Mouse (Mus musculus) stomach, embryonic 15.5 days (tissue): ENCODE data around the gene Syn2. TPM values are rescaled to one million over a fixed set of nuclear protein-coding genes. Genes with fewer than 3 reads are reported as not detected.

Experiments used
- ATAC-seq: fragments of 200-750 bp; cut with Nextera tagmentation; 2 replicates; pipeline ENCODE4 v1.8.0; 2017; ENCODE audit warnings: low read depth, moderate number of reproducible peaks, moderate TSS enrichment; ENCODE audit not compliant: insufficient read depth, low FRiP score
- H3K27ac ChIP-seq: fragments of 300-500 bp; sonication (generic); 2 replicates; pipeline ENCODE4 v1.5.1; 2015; ENCODE audit warnings: mild to moderate bottlenecking, inconsistent platforms
- H3K27me3 ChIP-seq: fragments of 300-500 bp; sonication (generic); replicated peaks from 2 replicates; pipeline ENCODE4 v1.6.1; 2015; ENCODE audit warnings: inconsistent platforms
- H3K36me3 ChIP-seq: fragments of 300-500 bp; sonication (generic); 2 replicates; pipeline ENCODE4 v1.6.1; 2015; ENCODE audit warnings: inconsistent platforms
- H3K4me1 ChIP-seq: fragments of 300-500 bp; sonication (generic); 2 replicates; pipeline ENCODE4 v1.6.1; 2015; ENCODE audit warnings: inconsistent platforms
- H3K4me2 ChIP-seq: fragments of 300-500 bp; sonication (generic); 2 replicates; pipeline ENCODE4 v1.6.1; 2015; ENCODE audit warnings: mild to moderate bottlenecking, inconsistent platforms
- H3K4me3 ChIP-seq: fragments of 300-500 bp; sonication (generic); replicated peaks from 2 replicates; pipeline ENCODE4 v1.5.1; 2015; ENCODE audit warnings: inconsistent platforms
- H3K9ac ChIP-seq: fragments of 300-500 bp; sonication (generic); 2 replicates; pipeline ENCODE4 v1.6.1; 2015; ENCODE audit warnings: inconsistent platforms
- H3K9me3 ChIP-seq: fragments of 300-500 bp; sonication (generic); 2 replicates; pipeline ENCODE4 v1.6.1; 2016; ENCODE audit warnings: inconsistent platforms
- WGBS: fragments of 180-500 bp; shearing (Covaris S2); methylation state at CpG from one replicate; pipeline ENCODE4 v1.1.7; 2015; 5-methylcytosine and 5-hydroxymethylcytosine counted together
- polyA plus RNA-seq: library from polyadenylated mRNA; unstranded; fragments of >200 nt; fragmentation: Nextera tagmentation; extraction: Ambion mirVana; gene quantifications from 2 replicates; pipeline ENCODE4 v1.2.1, GENCODE M21; 2015

The Syn2 gene
- 3.1 and 4.0 TPM in 2 replicates for polyA plus RNA-seq

DNA sequence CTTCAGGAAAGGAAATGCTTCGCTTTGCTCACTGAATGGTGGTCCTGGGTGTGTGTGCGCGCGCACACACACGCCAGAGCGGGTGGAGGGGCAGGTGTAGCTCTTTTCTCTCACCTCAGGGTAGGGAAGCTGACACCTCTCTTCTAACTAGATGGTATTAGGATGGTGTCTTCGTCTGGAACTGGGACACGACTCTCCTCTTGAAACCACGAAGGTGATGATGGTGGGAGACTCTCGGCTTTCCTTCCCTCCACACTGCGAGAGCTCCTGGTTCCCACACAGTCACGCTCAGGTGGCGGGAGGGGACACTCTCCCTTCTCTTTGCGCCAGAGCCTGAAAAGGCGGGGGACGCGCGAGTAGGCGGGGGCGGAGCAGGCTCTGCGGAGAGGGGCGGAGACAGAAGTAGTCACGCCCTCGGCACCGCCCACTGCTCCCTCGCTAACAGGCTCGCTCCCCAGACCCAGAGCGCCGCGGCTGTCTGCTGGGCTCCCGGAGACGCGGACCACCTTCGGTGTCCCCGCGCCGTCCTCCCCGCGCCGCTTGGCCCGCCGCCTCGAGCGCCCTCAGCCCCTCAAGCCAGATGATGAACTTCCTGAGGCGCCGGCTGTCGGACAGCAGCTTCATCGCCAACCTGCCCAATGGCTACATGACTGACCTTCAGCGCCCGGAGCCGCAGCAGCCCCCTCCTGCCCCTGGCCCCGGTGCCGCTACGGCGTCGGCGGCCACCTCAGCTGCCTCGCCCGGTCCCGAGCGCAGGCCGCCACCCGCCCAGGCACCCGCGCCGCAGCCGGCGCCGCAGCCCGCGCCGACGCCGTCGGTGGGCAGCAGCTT is at the start of gene Syn2:
Gene Syn2, plus strand, starts transcription at position 402 of the 831 bp plus-strand sequence.
- WGBS = under 1% methylated on average over 73 of the region's 75 CpGs
- peak within 1 kb of the TSS; percentile 66 for H3K4me3 ChIP-seq
- H3K36me3 ChIP-seq = no peaks in the 10 kb centered on the region
- H3K27ac ChIP-seq = no peak within 1 kb of the TSS
- H3K9me3 ChIP-seq = no peaks in the 10 kb centered on the region
- H3K4me1 ChIP-seq = peaks cover 11% of the 10 kb centered on the region
- H3K4me2 ChIP-seq = peak within 1 kb of the TSS; percentile 98
- peak; percentile 92 for ATAC-seq
- 0 out of 2 replicates have a peak within 1 kb of the TSS, but pooled peaks have one; percentile 32 for H3K9ac ChIP-seq
- peaks cover 22% of the 10 kb centered on the region for H3K27me3 ChIP-seq

DNA sequence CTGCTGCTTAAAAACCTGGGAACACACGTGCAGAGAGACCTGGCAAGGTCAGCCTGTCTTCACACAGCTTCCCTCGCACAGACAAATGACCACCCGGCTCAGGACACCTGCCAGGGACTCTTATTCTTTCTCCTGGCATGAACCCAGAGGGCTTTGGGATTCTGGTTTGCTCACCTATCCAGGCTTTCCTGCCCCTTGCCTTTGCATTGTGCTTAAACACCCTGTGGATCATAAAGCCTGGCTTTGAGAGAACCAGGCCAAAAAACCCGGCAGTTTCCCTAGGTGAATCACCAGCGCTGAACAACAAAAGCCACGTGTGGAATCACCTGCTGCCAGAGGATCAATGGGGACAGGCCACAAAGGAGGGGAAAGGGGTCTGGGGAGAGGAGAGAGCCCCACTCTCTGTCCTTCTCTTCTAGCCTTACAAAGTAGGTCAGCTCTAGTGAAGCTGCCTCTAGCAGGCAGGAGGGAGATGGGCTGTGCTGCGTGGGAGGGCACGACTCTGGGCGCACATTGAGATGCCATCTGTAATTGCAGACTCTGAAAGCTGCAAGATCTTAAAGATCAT is 49.3 kb upstream of the Syn2 start:
- no peak overlapping the region for H3K9ac ChIP-seq
- no peaks in the 10 kb centered on the region for H3K9me3 ChIP-seq
- no peaks in the 10 kb centered on the region for H3K36me3 ChIP-seq
- no peak overlapping the region for H3K4me2 ChIP-seq
- WGBS = 59% methylated on average over 9 of the region's 9 CpGs
- no peak for ATAC-seq
- H3K4me3 ChIP-seq = no peak overlapping the region
- no peaks in the 10 kb centered on the region for H3K4me1 ChIP-seq
- H3K27ac ChIP-seq = no peak overlapping the region
- H3K27me3 ChIP-seq = no peaks in the 10 kb centered on the region

DNA sequence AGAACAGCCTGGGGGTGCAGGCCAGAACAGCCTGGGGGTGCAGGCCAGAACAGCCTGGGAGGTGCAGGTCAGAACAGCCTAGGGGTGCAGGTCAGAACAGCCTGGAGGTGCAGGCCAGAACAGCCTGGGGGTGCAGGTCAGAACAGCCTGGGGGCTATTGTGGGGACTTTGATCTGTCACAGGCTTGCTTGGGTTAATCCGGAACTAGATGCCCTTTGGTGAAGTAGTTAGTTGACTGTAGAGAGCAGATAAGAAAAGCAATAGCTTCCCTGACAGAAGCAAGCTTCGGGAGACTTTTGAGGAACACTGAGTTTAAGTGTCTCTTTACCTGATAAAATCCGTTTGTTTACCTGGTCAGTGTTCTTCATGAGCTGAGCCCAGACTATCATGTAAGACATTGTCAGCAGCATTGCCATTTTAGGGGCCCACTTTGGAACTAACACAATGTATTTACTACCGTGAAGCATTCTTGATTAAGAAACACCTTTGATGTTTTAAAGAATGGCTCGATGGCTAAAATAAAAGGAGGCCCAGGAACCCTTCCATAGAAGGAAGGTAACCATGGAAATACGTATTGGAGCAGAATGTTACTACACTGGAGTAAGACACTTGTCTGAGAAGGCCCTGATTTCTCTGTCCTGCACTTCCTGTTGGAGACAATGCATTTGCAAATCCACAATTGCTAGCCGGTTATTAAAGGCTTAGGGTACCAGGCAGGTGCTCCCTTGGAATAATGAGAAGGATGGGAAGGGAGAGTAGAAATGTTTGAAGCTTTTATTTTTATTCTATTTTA is 46.2 kb upstream of the Syn2 start:
- 59% methylated on average over 7 of the region's 7 CpGs for WGBS
- H3K9me3 ChIP-seq = no peaks in the 10 kb centered on the region

DNA sequence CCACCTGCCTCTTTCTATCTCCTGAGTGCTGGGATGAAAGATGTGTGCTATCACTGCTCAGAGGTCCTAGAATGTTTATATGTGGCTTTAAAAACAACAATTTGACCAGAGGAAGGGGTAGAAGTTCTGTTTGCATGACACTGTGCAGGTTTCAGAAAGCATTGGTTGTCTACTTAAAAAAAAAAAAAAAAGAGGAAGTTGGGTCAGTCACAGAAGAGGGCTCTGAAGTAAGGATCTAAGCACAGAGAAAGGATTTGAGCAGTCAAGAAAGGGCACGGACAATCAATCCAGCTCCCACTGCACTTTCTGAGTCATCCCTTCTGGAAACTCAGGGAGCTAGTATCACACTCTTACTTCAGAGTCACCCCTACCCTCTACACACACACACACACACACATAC is 43.0 kb upstream of the Syn2 start:
- H3K4me3 ChIP-seq = no peak overlapping the region
- H3K9me3 ChIP-seq = no peaks in the 10 kb centered on the region
- no peak for ATAC-seq
- H3K4me2 ChIP-seq = no peak overlapping the region
- H3K4me1 ChIP-seq = no peaks in the 10 kb centered on the region
- no peak overlapping the region for H3K9ac ChIP-seq
- H3K36me3 ChIP-seq = no peaks in the 10 kb centered on the region
- WGBS = 24% methylated on average over 1 of the region's 1 CpGs
- no peak overlapping the region for H3K27ac ChIP-seq
- H3K27me3 ChIP-seq = no peaks in the 10 kb centered on the region

More for the DNA sequence above, 46.2 kb upstream of the Syn2 start:
- Histone ChIP-seq H3K27ac (no peak overlapping the region), H3K4me3 (no peak overlapping the region), H3K4me2 (no peak overlapping the region), H3K4me1 (no peaks in the 10 kb centered on the region), H3K36me3 (no peaks in the 10 kb centered on the region), H3K9ac (no peak overlapping the region), H3K27me3 (no peaks in the 10 kb centered on the region)
- ATAC-seq = no peak

DNA sequence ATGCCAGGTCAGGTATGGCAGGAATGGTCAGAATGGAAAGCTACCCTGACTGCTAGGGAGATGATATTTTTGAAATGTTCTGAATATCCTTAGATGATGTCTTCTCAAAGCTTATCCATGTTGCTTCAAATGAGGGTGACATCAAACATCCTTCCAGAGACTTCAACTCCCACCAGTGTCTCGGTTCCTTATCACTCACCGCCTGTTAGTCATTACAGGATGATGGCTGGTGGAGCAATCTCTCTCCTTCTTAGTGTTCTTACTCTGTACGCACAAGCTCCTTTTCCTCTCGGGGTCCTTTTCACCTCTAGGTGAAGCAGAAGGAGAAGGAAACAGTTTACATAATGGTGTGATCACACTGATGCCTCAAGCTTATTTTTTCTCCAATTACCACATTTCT is 32.2 kb upstream of the Syn2 start:
- H3K4me3 ChIP-seq = no peak overlapping the region
- no peaks in the 10 kb centered on the region for H3K27me3 ChIP-seq
- H3K9me3 ChIP-seq = no peaks in the 10 kb centered on the region
- H3K9ac ChIP-seq = no peak overlapping the region
- no peaks in the 10 kb centered on the region for H3K4me1 ChIP-seq
- WGBS = 40% methylated on average over 4 of the region's 4 CpGs
- no peak overlapping the region for H3K4me2 ChIP-seq
- no peaks in the 10 kb centered on the region for H3K36me3 ChIP-seq
- H3K27ac ChIP-seq = no peak overlapping the region
- no peak for ATAC-seq

- H3K36me3 ChIP-seq = no peaks in the 10 kb centered on the region
Measured at GRCm38 (mm10) chr6:115111426-115111825, 23.3 kb upstream of the Syn2 start.

GRCm38 (mm10) chr6:115122181-115122580 is 12.5 kb upstream of the Syn2 start:
- Histone ChIP-seq H3K27ac (no peak overlapping the region), H3K27me3 (no peaks in the 10 kb centered on the region), H3K4me2 (no peak overlapping the region), H3K9ac (no peak overlapping the region), H3K9me3 (no peaks in the 10 kb centered on the region), H3K4me1 (no peaks in the 10 kb centered on the region), H3K4me3 (no peak overlapping the region), H3K36me3 (no peaks in the 10 kb centered on the region)
- WGBS = 78% methylated on average over 4 of the region's 4 CpGs
- no peak for ATAC-seq

More at GRCm38 (mm10) chr6:115111426-115111825, 23.3 kb upstream of the Syn2 start:
- no peak overlapping the region for H3K27ac ChIP-seq
- ATAC-seq = no peak
- no peak overlapping the region for H3K9ac ChIP-seq
- no peak overlapping the region for H3K4me2 ChIP-seq
- H3K9me3 ChIP-seq = no peaks in the 10 kb centered on the region
- H3K4me3 ChIP-seq = no peak overlapping the region
- H3K4me1 ChIP-seq = no peaks in the 10 kb centered on the region
- no peaks in the 10 kb centered on the region for H3K27me3 ChIP-seq
- 42% methylated on average over 1 of the region's 1 CpGs for WGBS

DNA sequence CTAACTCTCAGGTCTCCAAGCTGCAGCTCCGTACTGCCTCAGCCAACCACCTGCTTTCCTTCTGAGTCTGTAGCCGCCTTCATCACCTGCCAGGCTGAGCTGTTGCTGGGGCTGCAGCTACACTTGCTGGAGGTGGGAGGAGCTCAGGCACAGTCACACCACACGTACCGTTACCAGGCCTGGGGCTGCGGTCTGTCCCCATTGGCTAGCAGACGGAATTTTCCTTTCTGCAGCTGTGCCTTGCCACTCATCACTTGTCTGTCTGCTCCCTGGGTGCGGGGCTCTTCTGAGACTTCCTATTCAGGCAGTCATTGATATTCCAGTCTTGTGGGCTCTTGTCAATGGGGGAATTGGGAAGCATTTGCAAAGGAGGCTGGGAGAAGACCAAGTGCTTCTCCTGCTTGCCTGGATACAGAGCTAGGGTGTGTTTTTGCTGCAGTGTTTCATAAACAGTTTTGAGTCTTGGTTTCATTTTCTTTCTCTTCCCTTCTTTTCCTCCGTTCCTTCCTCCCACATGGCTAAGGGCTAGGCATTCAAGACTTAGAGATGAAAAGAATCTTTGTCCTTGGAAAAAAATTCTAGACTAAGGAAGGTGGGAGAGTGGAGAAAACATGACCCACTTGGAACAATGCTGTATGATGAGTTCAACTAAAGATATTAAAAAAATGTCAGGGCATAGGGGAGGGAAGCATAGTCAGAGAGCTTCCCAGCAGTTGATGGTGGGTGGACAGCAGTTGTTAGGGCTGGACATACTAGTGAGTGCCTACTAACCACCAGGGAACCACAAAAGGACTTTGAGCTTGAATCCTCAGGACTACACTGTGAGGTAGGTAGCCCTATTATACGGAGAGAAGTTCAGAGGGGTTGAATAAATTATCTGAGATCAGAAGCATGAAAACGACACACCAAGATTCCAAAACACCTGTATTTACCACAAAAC is 11.2 kb upstream of the Syn2 start:
- H3K36me3 ChIP-seq = no peaks in the 10 kb centered on the region
- H3K4me2 ChIP-seq = no peak overlapping the region
- H3K4me3 ChIP-seq = no peak overlapping the region
- H3K27ac ChIP-seq = no peak overlapping the region
- H3K27me3 ChIP-seq = no peaks in the 10 kb centered on the region
- WGBS = 23% methylated on average over 10 of the region's 10 CpGs
- no peak for ATAC-seq
- H3K4me1 ChIP-seq = no peaks in the 10 kb centered on the region
- H3K9me3 ChIP-seq = no peaks in the 10 kb centered on the region
- no peak overlapping the region for H3K9ac ChIP-seq

DNA sequence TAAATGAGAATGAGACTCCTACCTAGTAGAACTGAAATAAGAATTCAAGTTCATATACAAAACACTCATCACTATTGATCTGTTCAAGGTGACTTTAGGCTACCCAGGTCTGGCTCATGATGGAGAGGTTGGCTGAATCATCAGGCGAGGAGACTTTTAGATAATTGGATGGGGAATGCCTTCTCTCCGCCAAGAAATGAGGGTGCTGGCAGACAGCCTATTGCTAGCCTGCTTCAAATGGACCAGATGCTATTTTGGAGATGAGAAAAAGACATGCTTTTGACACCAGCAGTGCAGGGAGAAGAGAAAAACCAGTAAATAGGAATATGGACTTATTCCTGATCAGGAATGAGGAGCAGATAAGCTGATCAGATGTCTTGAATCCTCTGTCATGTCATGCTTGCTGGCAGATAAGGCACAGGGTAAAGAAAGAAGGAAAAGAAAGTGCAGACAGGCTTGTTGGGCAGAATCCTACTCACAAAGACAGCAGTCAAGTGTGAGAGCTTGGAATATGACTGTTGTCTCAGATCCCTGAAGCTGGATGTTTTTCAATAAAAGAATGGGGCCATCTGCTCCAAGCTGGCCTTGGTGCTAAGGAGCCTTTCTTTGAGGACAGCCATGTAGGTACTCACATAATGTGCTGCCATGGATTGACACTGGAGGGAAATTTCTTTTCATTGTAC is 9.9 kb upstream of the Syn2 start:
- no peak for ATAC-seq
- WGBS = 58% methylated on average over 2 of the region's 2 CpGs
- Histone ChIP-seq H3K9me3 (no peaks in the 10 kb centered on the region), H3K4me1 (no peaks in the 10 kb centered on the region), H3K4me3 (no peak overlapping the region), H3K36me3 (no peaks in the 10 kb centered on the region), H3K27me3 (no peaks in the 10 kb centered on the region), H3K9ac (no peak overlapping the region), H3K27ac (no peak overlapping the region), H3K4me2 (no peak overlapping the region)

- WGBS = 78% methylated on average over 1 of the region's 1 CpGs
- H3K36me3 ChIP-seq = no peaks in the 10 kb centered on the region
- H3K27me3 ChIP-seq = no peaks in the 10 kb centered on the region
- H3K9ac ChIP-seq = no peak overlapping the region
- H3K4me3 ChIP-seq = no peak overlapping the region
- no peaks in the 10 kb centered on the region for H3K9me3 ChIP-seq
- no peak for ATAC-seq
- H3K27ac ChIP-seq = no peak overlapping the region
- H3K4me1 ChIP-seq = no peaks in the 10 kb centered on the region
- H3K4me2 ChIP-seq = no peak overlapping the region
Measured at GRCm38 (mm10) chr6:115125358-115125720, 9.4 kb upstream of the Syn2 start.
